Mouse (Mus musculus) thymus, adult 2 months (tissue): ENCODE results near the gene Neurod2. TPM values are rescaled to one million over a fixed set of nuclear protein-coding genes. Genes with fewer than 3 reads are reported as not detected.

Experiments
- DNase-seq: peaks from one replicate; pipeline ENCODE4 v3.0.0; 2021
- H3K27ac ChIP-seq: fragments of 200-500 bp; 2 replicates; pipeline ENCODE4 v1.5.1; 2012; ENCODE audit warnings: low read length, control low read depth; ENCODE audit not compliant: control insufficient read depth, insufficient read depth
- H3K27me3 ChIP-seq: fragments of 200-500 bp; 2 replicates; pipeline ENCODE4 v1.6.1; 2012; ENCODE audit warnings: mild to moderate bottlenecking, low read length, moderate library complexity, mixed read lengths; ENCODE audit not compliant: control insufficient read depth, insufficient read depth
- H3K36me3 ChIP-seq: fragments of 200-500 bp; 2 replicates; pipeline ENCODE4 v1.6.1; 2012; ENCODE audit warnings: mild to moderate bottlenecking, low read length, moderate library complexity; ENCODE audit not compliant: control insufficient read depth, insufficient read depth
- H3K4me1 ChIP-seq: fragments of 200-500 bp; replicated peaks from 2 replicates; pipeline ENCODE4 v1.6.1; 2012; ENCODE audit warnings: low read length; ENCODE audit not compliant: control insufficient read depth, insufficient read depth
- H3K4me3 ChIP-seq: fragments of 200-500 bp; 2 replicates; pipeline ENCODE4 v1.5.1; 2012; ENCODE audit warnings: mild to moderate bottlenecking, low read length, control low read depth, moderate library complexity; ENCODE audit not compliant: control insufficient read depth, insufficient read depth
- CTCF ChIP-seq: fragments of 200-500 bp; IDR thresholded peaks from 2 replicates; pipeline ENCODE4 v1.5.1; 2012; ENCODE audit warnings: mild to moderate bottlenecking, control low read depth, low read length, moderate library complexity, borderline replicate concordance; ENCODE audit not compliant: control insufficient read depth, poor library complexity, insufficient read depth; ENCODE audit errors: extremely low read depth
- POLR2A ChIP-seq: fragments of 200-500 bp; IDR thresholded peaks from 2 replicates; pipeline ENCODE4 v1.6.1; 2012; ENCODE audit warnings: mild to moderate bottlenecking, low read length, control low read depth, moderate library complexity; ENCODE audit not compliant: control insufficient read depth, poor library complexity, insufficient read depth; ENCODE audit errors: extremely low read depth
- WGBS: fragments of 180-500 bp; shearing (Covaris S2); methylation state at CpG from one replicate; pipeline ENCODE4 v1.1.7; 2018; 5-methylcytosine and 5-hydroxymethylcytosine counted together
- polyA plus RNA-seq: library from polyadenylated mRNA; depleted of rRNA; stranded (reverse); fragments of >200 nt; gene quantifications from 2 replicates; pipeline ENCODE4 v1.2.3, GENCODE M21; 2012

The Neurod2 gene
- polyA plus RNA-seq, 1 experiment, result 0.12 TPM

DNA sequence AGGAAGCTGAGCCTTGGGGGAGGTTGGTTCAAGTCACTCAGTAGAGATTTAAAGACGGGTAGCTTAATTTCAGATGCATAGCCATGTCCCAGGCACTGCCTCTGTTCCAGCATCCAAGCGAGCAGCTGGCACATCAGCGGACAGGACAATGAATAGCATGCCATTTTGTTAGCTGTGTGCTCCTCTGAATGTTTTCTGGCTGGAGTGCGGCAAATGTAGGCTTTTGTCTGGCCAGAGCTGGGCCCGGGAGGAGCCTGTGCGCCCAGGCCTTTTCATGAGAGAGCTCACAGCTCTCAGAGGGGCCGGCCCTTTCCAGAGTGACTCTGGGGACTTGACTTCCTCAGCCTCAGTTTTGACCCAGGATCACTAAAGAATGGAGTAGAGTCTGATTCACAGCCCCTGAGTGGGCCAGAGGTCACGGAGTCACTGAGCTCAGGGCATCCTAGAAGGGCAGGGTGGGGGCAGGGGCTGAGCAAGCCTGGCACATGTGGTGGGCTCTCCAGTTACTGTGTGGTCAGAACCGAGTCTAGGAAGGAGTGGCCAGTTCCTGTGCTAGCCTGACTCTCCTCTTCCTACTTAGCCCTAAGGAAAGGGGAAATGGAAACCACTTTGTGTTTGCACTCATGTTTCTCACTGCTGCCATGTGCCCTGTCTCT, 31.5 kb upstream of the Neurod2 start:
- no peak for TF ChIP-seq POLR2A
- no peak for TF ChIP-seq CTCF
- 64% methylated on average over 9 of the region's 9 CpGs for WGBS
- H3K27ac ChIP-seq, result no peak overlapping the region
- H3K36me3 ChIP-seq, result no peaks in the 10 kb centered on the region
- peaks cover 50% of the 10 kb centered on the region for H3K4me1 ChIP-seq
- H3K27me3 ChIP-seq, result no peaks in the 10 kb centered on the region
- DNase-seq, result no peak
- no peak overlapping the region for H3K4me3 ChIP-seq

DNA sequence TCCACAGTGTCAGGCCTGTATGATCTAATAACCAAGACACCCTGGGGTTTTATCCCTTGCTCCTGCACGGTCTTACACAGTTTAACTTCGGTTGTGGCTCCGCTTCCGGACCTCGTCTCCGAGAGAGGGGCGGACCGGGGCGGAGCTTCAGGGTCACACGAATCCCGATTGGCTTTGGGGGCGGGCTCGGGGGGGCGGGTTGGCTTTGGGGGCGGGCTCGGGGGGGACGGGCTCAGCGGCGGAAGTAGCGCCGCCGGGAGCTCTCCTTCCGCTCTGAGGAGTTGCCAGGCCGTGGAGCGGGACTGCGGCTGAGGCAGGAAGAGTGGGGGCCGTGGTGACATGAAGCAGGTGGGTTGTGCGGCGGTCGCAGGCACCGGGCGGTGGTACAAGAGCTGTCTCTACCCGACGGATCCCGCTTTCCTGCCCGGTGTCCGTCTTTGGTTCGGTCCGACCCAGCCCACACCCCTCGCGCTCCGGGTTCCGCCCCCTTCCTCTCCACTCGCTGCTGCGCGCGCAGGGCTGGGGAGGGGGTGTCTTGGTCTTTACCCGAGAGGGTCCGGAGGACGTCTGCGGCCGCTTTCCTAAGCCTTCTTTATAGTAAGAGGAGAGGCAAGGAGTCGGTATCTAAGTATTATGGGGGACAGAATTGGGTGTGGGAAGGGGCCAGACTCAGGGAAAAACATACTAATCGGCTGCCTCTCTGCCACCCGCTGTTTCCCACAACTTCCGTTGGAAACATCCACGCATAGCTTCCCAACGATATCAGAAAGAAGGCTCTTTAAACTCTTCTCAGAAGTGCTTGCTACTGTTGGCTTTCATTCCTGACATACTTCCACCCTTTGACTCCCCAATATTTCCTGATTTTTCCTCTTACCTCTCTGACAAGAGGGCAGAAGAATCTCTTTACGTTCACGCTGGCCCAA, 29.0 kb upstream of the Neurod2 start, which contains the start of gene Stard3:
Stard3 (plus strand) TSS at position 208 of the 923 bp plus-strand sequence.
- peaks cover 46% of the 10 kb centered on the region for H3K4me1 ChIP-seq
- no peak for TF ChIP-seq CTCF
- peak; percentile 77 for TF ChIP-seq POLR2A
- whole genome bisulfite sequencing, result under 1% methylated on average over 60 of the region's 60 CpGs

GRCm38 (mm10) chr11:98357396-98358160, 28.1 kb upstream of the Neurod2 start:
- Histone ChIP-seq H3K4me3 (peak overlapping the region; percentile 46), H3K27ac (peak overlapping the region; percentile 76), H3K27me3 (no peaks in the 10 kb centered on the region), H3K36me3 (no peaks in the 10 kb centered on the region), H3K4me1 (peaks cover 42% of the 10 kb centered on the region)
- WGBS, result 20% methylated on average over 13 of the region's 13 CpGs
- DNase-seq, result no peak
- TF ChIP-seq CTCF (no peak), POLR2A (no peak)

More for the DNA sequence above, 29.0 kb upstream of the Neurod2 start, which contains the start of gene Stard3:
- no peaks in the 10 kb centered on the region for H3K27me3 ChIP-seq
- no peaks in the 10 kb centered on the region for H3K36me3 ChIP-seq
- DNase-seq, result peak; percentile 91
- H3K27ac ChIP-seq, result peak within 1 kb of the TSS; percentile 76
- H3K4me3 ChIP-seq, result peak within 1 kb of the TSS; percentile 70

DNA sequence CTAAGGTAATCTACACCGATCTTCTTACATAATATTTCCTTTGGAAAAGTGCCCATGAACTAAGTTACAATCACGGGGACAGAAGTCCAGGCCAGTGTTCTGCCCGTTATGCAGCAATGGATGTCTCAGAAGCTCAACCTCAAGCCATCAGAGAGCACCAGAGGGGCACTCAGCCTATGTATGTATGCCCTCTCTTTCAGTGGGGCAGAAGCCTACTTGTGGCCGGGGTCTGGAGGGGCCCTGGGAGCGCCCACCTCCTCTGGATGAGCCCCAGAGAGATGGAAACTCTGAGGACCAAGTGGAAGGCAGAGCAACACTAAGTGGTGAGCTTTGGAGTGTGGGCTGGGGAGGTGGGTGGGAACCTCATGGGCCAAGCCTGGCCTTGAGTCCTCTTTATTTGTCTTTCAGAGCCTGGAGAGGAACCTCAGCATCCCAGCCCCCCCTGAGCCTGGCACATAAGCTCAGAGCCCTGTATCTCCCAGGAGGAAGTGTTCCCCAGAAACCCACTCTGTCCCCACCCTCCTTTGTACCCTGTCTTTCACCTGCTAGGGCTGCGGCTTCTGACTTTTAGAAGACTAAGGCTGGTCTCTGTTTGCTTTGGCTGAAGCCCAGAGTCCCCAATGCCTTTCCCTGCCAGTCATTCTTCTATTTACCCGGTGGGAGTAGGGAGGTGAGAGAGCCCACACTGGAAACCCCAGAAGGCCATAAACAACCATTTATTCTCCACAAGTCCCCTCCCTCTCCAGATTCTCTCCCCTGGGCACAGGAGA, 27.4 kb upstream of the Neurod2 start:
- Histone ChIP-seq H3K36me3 (no peaks in the 10 kb centered on the region), H3K4me1 (peaks cover 42% of the 10 kb centered on the region), H3K4me3 (no peak overlapping the region), H3K27me3 (no peaks in the 10 kb centered on the region), H3K27ac (no peak overlapping the region)
- TF ChIP-seq POLR2A, result no peak
- no peak for TF ChIP-seq CTCF
- no peak for DNase-seq
- WGBS, result 81% methylated on average over 7 of the region's 7 CpGs

- H3K27ac ChIP-seq, result no peak overlapping the region
- 6% methylated on average over 6 of the region's 6 CpGs for WGBS
- peak; percentile 68 for DNase-seq
- no peak for TF ChIP-seq POLR2A
- no peak for TF ChIP-seq CTCF
- H3K4me1 ChIP-seq, result peaks cover 34% of the 10 kb centered on the region
- H3K4me3 ChIP-seq, result no peak overlapping the region
- H3K36me3 ChIP-seq, result no peaks in the 10 kb centered on the region
- H3K27me3 ChIP-seq, result no peaks in the 10 kb centered on the region
Measured at GRCm38 (mm10) chr11:98355732-98356299, 26.4 kb upstream of the Neurod2 start.

GRCm38 (mm10) chr11:98354445-98354844, 25.0 kb upstream of the Neurod2 start:
- peaks cover 3% of the 10 kb centered on the region; the same call in 1 of the 2 replicates for H3K27me3 ChIP-seq
- H3K4me1 ChIP-seq, result peaks cover 23% of the 10 kb centered on the region
- 89% methylated on average over 14 of the region's 14 CpGs for WGBS

More at GRCm38 (mm10) chr11:98354445-98354844, 25.0 kb upstream of the Neurod2 start:
- no peak for TF ChIP-seq POLR2A
- no peak for TF ChIP-seq CTCF
- Histone ChIP-seq H3K27ac (no peak overlapping the region), H3K36me3 (no peaks in the 10 kb centered on the region), H3K4me3 (no peak overlapping the region)
- no peak for DNase-seq
